Mouse (Mus musculus) frontal cortex, postnatal 36 days (tissue): ENCODE data around the gene Usp10.

Experiments used
- DNase-seq, 2 experiments: peaks; one replicate each; pipeline ENCODE4 v3.0.0; 2022; ENCODE audit warnings: low spot score in 2 of 2

Gene Usp10

DNA sequence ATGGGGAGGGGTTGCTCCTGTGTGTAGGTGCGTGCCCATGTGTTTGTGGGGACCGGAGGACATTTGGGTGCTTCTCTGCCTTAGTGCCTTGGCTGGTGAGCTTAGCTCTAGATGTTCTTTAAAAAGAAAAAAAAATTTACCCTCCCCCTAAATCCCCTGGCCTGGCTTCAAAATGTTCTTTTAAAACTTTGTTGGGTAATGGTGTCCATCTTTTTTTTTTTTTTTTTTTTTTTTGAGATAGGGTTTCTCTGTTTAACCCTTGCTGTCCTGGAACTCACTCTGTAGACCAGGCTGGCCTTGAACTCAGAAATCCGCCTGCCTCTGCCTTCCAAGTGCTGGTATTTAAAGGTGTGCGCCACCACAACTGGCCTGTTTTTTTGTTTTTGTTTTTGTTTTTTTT lies 5.1 kb downstream of the Usp10 start:
- no peak for DNase-seq

GRCm38 (mm10) chr8:119916237-119916892 lies 6.2 kb downstream of the Usp10 start:
- no peak for DNase-seq

DNA sequence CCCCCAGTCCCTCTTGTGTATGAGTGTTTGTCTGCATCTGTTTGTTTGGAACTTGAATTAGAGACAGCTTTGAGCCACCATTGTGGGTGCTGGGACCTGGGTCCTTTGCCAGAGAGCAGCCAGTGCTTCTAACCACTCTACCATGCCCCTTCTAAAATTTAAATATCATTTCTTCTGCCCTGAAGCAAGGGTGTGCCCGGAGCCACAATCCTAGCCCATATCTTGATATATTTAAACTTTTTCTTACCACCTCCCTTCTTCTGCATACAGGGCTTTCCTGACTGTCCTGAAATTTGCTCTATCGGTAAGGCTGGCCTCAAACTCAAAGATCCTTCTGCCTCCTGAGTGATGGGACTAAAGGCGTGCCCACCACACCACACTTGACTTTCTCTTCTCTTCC lies 7.3 kb downstream of the Usp10 start:
- DNase-seq: no peak

DNA sequence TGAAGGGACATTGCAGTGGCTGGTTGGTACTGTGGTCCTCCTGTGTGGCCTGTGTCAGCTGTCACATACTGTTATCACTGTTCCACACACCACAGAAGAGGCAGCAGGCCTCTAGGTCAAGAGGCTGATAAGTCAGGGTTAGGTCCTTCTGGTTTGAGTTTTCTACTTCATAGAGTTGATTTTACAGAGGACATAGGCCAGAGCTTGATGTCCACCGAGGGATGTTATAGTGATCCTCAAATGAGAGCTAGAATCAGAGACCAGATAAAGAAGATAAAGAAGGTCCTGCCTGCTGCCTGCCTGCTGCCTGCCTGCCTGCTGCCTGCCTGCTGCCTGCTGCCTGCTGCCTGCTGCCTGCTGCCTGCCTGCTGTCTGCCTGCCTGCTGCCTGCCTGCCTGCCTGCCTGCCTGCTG lies 8.0 kb downstream of the Usp10 start:
- DNase-seq: no peak

DNA sequence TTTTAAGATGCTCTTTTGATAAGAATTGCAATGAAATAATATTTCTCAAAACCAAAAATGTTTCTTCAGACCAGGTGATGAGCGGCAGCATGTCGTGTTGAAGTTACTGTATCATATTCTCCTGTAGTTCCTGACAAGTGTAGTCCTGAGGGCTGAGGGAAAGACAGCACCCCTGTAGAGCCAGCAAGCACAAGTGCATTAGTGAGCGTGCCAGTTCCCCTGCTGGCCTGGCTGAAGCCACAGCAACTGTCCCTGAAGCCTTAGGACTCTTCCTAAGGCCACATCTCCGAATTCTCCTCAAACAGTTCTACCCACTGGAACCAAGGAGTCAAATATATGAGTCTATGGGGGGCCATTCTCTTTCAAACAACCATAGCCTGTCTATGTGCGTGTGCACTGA lies 13.1 kb downstream of the Usp10 start:
- no peak for DNase-seq

DNA sequence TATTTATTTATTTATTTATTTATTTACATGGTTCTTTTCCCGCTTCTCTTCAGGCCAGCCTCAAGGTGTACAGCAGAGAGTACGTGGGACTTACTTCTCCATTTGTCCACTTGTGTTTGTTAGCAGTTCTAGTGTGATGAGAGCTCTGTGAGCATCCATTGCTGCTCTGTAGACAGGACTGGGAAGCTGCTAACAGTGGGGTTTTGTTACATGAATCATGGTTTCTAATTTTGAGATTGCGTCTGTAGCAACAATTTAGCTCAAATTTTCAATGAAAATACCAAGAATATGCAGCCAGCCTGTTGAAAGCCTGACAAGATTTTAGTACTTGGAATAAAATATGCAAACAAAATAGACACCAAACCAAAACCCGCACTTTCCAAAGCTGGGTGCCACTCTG lies 15.3 kb downstream of the Usp10 start:
- DNase-seq: no peak

- no peak for DNase-seq
Measured at GRCm38 (mm10) chr8:119926474-119926873, 16.3 kb downstream of the Usp10 start.

- no peak for DNase-seq
Measured at GRCm38 (mm10) chr8:119927422-119928092, 17.4 kb downstream of the Usp10 start.

- DNase-seq: no peak
Measured at GRCm38 (mm10) chr8:119931317-119931716, 21.2 kb downstream of the Usp10 start.

GRCm38 (mm10) chr8:119933681-119934080 lies 23.5 kb downstream of the Usp10 start:
- DNase-seq: no peak

GRCm38 (mm10) chr8:119935541-119935940 lies 25.4 kb downstream of the Usp10 start:
- no peak for DNase-seq

- DNase-seq: no peak
Measured at GRCm38 (mm10) chr8:119938481-119938880, 28.3 kb downstream of the Usp10 start.

- no peak for DNase-seq
Measured at GRCm38 (mm10) chr8:119939336-119939735, 29.2 kb downstream of the Usp10 start.

GRCm38 (mm10) chr8:119941471-119941870 lies 31.3 kb downstream of the Usp10 start:
- DNase-seq: no peak

- no peak for DNase-seq
Measured at GRCm38 (mm10) chr8:119943616-119944015, 33.5 kb downstream of the Usp10 start.

DNA sequence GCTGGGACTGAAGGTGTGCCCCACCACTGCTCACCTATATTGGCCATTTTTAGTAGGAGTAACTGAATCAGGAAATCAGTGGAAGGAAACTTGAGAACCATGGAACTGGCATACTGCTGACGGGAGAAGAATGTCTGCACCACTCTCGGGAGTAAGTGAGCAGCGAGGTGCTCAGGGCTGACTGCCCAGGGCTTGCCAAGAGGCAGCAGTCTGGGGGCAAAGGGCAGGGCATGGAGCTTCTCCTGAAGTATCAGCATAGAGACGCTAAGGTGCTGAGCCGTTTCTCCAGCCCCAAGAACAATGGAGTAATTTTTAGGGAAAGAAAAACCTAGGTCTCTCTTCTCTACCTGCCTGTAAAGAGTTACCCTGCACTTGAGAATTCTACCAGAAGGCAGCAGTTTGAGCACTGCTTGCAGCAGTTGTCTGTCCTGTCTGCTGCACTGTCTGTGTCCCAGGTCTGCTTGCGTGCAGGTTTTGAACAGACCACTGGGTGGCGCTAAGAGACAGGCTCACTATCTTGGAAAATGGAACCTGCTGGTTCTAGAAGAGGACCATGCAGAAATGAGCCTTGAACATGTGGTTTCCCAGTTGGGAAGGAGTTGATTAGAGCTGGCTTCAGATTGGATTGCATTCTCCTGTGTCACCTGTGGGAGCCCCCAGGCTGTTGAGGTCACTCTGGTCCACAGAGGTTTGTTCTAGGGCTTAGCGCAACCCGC lies 34.1 kb downstream of the Usp10 start:
- peak; percentile 79 to 83 for DNase-seq

DNA sequence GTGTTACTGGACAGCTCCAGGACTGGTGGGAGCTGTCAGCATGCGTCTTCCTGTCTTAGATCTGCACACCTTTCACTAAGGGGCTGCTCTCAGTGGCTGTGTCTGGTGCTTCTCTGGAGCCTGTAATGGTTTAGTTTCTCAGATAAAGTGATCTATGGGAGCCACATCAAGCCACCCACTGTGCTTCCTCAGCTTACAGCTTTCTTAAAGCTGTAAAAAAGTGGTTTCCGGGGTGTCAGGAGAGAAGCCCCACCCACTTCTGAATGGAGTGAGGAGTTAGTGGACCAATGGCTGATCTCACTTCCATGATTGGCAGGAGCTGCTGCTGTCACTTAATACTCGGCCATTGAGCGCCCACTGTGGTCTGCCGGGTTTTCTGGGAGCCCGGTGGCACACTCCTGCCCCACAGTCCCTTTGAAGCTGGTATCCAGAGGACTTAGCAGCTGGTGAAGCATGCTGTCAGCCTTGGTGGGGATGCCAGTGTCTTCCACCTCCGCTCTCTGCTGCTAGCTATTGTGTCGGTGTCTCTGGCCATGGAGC lies 36.2 kb downstream of the Usp10 start:
- peak in 1 of 2 experiments; percentile 28 for DNase-seq

DNA sequence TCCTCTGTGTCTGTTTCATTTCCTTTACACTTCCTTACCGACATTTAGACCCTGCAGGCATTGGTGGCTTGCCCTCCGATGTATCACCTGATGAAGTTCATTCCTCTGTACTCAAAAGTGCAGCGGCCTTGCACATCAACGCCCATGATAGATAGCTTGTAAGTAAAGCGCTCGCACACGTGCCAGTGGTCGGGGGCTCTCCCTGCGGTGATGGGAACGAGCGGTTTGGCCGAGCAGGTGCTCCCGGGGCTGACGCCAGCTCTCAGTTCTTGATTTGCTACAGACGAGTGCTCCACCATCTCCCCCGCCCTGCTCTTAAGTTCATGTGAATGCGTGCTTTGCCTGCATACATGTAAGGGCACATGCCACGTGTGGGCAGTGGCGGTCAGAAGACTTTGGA lies 37.5 kb downstream of the Usp10 start:
- DNase-seq: no peak

GRCm38 (mm10) chr8:119948340-119948739 lies 38.2 kb downstream of the Usp10 start:
- DNase-seq: peak in 1 of 2 experiments; percentile 43

- DNase-seq: no peak
Measured at GRCm38 (mm10) chr8:119952282-119952681, 42.1 kb downstream of the Usp10 start.

- peak; percentile 60 to 76 for DNase-seq
Measured at GRCm38 (mm10) chr8:119952747-119953146, 42.6 kb downstream of the Usp10 start.

DNA sequence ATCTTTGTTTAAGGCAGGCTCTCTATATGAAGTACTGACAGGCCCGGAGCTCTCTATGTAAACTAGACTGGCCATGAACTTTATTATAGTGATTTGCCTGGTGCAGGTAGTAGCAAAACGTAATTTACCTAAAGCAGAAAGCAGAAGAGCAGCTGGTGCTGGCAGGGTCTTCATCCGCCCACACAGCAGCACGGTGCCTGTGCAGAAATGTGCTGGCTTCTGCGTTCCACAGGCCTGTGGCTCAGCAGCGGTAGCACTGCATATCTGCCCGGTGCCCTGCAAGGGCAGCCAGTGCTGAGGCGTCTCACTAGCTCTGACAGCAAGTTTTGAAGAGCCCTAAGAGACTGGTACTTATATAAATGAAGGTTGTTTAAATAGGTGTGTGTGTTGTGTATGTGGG lies 45.2 kb downstream of the Usp10 start:
- peak in 1 of 2 experiments; percentile 33 for DNase-seq

DNA sequence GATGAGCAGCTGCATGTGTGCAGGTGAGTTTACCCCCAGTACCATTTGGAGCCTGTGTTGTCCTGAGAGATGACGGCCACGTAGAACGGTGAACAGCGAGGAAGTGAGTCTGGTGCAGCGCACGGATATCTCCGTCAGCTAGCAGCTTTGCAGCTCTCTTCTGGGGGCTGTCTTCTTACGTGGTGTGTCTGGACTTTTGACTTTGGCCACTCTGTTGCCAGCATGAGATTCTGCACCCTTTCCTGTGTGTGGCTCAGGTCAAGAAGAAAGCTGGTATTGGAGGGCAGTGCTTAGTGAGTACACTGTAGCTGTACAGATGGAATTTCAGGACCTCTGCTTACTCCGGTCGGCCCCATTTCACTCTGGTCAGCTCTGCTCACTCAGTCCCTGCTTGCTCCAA lies 47.9 kb downstream of the Usp10 start:
- DNase-seq: no peak
